Mouse (Mus musculus) erythroblast, embryonic 14.5 days (primary cell): ENCODE measurements around the gene Pfkfb1. TPM values are rescaled to one million over a fixed set of nuclear protein-coding genes. Genes with fewer than 3 reads are reported as not detected.
A peak's percentile ranks its signal among the peaks of the same experiment; 100 is the strongest.

Experiments
- H3K27me3 ChIP-seq: 2 replicates; pipeline ENCODE4 v1.6.1; 2012; ENCODE audit warnings: inconsistent platforms; ENCODE audit not compliant: control insufficient read depth
- H3K36me3 ChIP-seq: 2 replicates; pipeline ENCODE4 v1.6.1; 2012; ENCODE audit warnings: mild to moderate bottlenecking, inconsistent platforms; ENCODE audit not compliant: control insufficient read depth
- H3K4me1 ChIP-seq: 2 replicates; pipeline ENCODE4 v1.6.1; 2012; ENCODE audit warnings: inconsistent platforms; ENCODE audit not compliant: control insufficient read depth
- H3K4me3 ChIP-seq: replicated peaks from 2 replicates; pipeline ENCODE3; 2012; ENCODE audit warnings: moderate library complexity, mild to moderate bottlenecking, inconsistent platforms
- H3K9me3 ChIP-seq: 2 replicates; pipeline ENCODE4 v1.6.1; 2012; ENCODE audit warnings: low read length, inconsistent platforms, mixed read lengths; ENCODE audit not compliant: control insufficient read depth
- GATA1 ChIP-seq: IDR thresholded peaks from 2 replicates; pipeline ENCODE4 v1.6.1; 2012; ENCODE audit warnings: low read length, inconsistent platforms, mixed read lengths
- TAL1 ChIP-seq: IDR thresholded peaks from 3 replicates; pipeline ENCODE4 v1.6.1; 2012; ENCODE audit warnings: low read length, inconsistent platforms, mixed read lengths
- polyA plus RNA-seq: library from polyadenylated mRNA; stranded (reverse); fragments of >175 nt; gene quantifications from 2 replicates; pipeline ENCODE4 v1.2.3, GENCODE M21; 2012

Gene Pfkfb1
- polyA plus RNA-seq, 1 experiment, result 0.27 TPM

- H3K4me1 ChIP-seq, result peaks cover 33% of the 10 kb centered on the region
- no peak for TF ChIP-seq TAL1
- TF ChIP-seq GATA1, result no peak
- H3K27me3 ChIP-seq, result no peaks in the 10 kb centered on the region; the same call in 1 of the 2 replicates
- H3K36me3 ChIP-seq, result peaks cover 47% of the 10 kb centered on the region
- H3K9me3 ChIP-seq, result no peaks in the 10 kb centered on the region
- H3K4me3 ChIP-seq, result no peak overlapping the region
Measured at GRCm38 (mm10) chrX:150585116-150585515, 2.9 kb upstream of the Pfkfb1 start.

DNA sequence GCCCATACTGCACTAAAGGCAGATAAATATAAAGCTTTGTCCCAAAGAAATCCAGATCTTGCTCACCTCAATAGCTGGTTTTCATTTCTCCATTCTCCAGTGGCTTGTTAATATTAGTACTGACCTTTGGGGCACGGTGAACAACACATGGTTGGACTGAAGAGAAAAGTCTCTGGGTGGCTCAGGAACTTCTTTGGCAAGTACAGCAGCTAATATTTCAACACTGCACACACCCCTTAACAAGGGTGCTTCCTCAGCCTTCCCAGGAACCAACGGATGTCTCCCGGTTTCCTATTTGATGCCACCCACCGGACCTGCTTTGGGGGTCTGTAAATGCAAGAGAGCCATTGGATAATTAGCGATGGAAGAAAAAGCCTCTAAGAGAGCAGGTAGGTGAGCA, 1.7 kb downstream of the Pfkfb1 start, which contains the start of gene Apex2:
Gene Apex2 (minus strand): TSS at position 173 of the 400 bp plus-strand sequence.
- no peaks in the 10 kb centered on the region; the same call in 1 of the 2 replicates for H3K27me3 ChIP-seq
- no peaks in the 10 kb centered on the region for H3K9me3 ChIP-seq
- peaks cover 47% of the 10 kb centered on the region for H3K4me1 ChIP-seq
- peaks cover 16% of the 10 kb centered on the region for H3K36me3 ChIP-seq
- H3K4me3 ChIP-seq, result peak within 1 kb of the TSS; percentile 86
- TF ChIP-seq GATA1, result no peak
- no peak for TF ChIP-seq TAL1

- TF ChIP-seq GATA1, result no peak
- no peak for TF ChIP-seq TAL1
- peaks cover 44% of the 10 kb centered on the region for H3K4me1 ChIP-seq
- no peaks in the 10 kb centered on the region for H3K9me3 ChIP-seq
- H3K4me3 ChIP-seq, result no peak overlapping the region
- no peaks in the 10 kb centered on the region for H3K27me3 ChIP-seq
- peaks cover 3% of the 10 kb centered on the region for H3K36me3 ChIP-seq
Measured at GRCm38 (mm10) chrX:150593266-150594035, 5.4 kb downstream of the Pfkfb1 start.

DNA sequence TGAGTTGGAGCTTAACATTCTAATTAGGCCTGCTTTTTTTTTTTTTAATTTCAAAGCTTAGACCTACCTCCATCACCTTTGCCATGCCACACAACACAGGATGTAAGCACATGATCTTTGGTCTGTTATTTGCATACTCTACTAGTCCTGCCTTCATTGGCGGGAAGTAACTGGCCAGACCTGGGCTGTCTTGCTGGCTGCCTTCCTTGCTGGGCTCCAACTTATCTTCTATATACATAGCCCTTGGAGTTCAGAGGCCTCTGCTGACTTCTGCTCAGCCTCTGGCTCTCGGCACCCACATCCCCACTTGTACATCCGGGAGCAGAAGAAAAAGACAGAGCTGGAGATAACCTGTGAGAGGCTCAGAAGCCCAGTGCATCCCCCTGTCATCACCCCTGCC, 6.1 kb downstream of the Pfkfb1 start:
- no peaks in the 10 kb centered on the region for H3K9me3 ChIP-seq
- H3K4me1 ChIP-seq, result peaks cover 37% of the 10 kb centered on the region
- H3K36me3 ChIP-seq, result peaks cover 3% of the 10 kb centered on the region
- H3K27me3 ChIP-seq, result no peaks in the 10 kb centered on the region
- TF ChIP-seq TAL1 (no peak), GATA1 (no peak)
- H3K4me3 ChIP-seq, result no peak overlapping the region

- peaks cover 3% of the 10 kb centered on the region for H3K36me3 ChIP-seq
- H3K27me3 ChIP-seq, result no peaks in the 10 kb centered on the region
- H3K9me3 ChIP-seq, result no peaks in the 10 kb centered on the region
- peak; percentile 56; the same call in 1 of the 2 replicates for TF ChIP-seq GATA1
- peak; percentile 63 for TF ChIP-seq TAL1
- H3K4me1 ChIP-seq, result peaks cover 29% of the 10 kb centered on the region
- peak overlapping the region; percentile 24 for H3K4me3 ChIP-seq
Measured at GRCm38 (mm10) chrX:150595016-150595760, 7.2 kb downstream of the Pfkfb1 start.

DNA sequence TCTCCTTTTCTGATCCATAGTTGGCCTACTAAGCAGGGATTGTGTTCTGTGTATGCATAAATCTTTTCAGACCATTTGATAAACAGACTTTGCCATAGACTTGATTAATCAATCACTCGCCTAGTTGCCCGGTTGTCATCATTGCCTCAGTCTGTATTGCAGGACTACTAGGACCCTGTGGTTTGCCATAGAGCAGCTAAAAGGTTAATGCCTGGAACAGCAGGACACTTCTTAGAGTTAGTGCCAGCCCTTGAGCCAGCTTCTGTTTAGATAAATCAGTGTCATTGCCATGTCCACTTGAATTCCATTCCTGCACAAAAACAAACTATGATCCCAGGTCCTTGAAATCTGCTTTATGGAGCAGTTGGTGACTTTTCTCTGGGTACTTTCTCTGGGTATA, 10.9 kb downstream of the Pfkfb1 start:
- TF ChIP-seq TAL1, result no peak
- TF ChIP-seq GATA1, result no peak
- H3K4me1 ChIP-seq, result peaks cover 21% of the 10 kb centered on the region
- no peak overlapping the region for H3K4me3 ChIP-seq
- H3K36me3 ChIP-seq, result peaks cover 3% of the 10 kb centered on the region
- no peaks in the 10 kb centered on the region for H3K9me3 ChIP-seq
- H3K27me3 ChIP-seq, result no peaks in the 10 kb centered on the region

GRCm38 (mm10) chrX:150636421-150636820, 48.4 kb downstream of the Pfkfb1 start:
- H3K27me3 ChIP-seq, result no peaks in the 10 kb centered on the region
- no peaks in the 10 kb centered on the region for H3K9me3 ChIP-seq
- TF ChIP-seq TAL1, result no peak
- no peak for TF ChIP-seq GATA1
- H3K4me1 ChIP-seq, result peaks cover 12% of the 10 kb centered on the region
- no peaks in the 10 kb centered on the region for H3K36me3 ChIP-seq
- H3K4me3 ChIP-seq, result no peak overlapping the region

DNA sequence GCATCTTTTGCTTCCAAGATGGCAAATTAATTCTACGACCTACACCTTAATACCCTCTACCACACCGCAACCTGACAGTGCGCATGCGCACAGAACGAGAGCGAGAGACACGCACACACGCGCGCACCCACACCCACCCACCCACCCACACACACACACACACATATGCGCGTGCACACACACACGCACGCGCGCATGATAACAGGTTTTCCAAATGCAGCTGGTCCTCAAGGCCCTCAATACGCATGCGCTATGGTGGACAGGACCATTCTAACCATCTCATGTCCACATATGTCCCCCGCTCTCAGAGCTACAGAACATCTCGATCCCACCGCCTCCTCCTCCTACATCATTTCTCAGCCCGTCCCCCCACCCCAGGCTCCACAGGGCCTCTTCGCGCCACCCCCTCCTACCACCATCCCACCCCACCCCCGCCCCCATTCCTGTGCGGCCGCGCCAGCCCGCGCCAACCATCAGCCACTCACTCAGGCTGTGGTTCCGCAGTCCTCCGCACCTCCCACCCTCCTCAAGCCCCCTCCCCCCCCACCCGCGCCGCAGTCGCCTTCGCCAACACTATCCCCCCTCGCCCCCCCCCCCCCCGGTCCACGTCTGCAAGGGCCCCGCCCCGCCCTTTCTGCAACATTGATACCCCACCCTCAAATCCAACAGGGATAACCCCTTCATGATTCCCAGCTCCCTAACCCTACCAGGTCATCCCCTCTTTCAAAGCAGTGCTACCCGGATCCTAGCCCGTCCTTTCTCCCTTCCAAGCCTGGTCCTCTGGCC, 68.3 kb downstream of the Pfkfb1 start:
- H3K36me3 ChIP-seq, result no peaks in the 10 kb centered on the region
- H3K4me1 ChIP-seq, result no peaks in the 10 kb centered on the region
- H3K4me3 ChIP-seq, result no peak overlapping the region
- TF ChIP-seq GATA1 (no peak), TAL1 (no peak)
- H3K27me3 ChIP-seq, result peaks cover 72% of the 10 kb centered on the region
- 0 out of 2 replicates have a peak, but pooled peaks cover 3% of the 10 kb centered on the region for H3K9me3 ChIP-seq
